Mouse (Mus musculus) heart, embryonic 16.5 days (tissue): ENCODE results near the gene Adamts14. TPM values are rescaled to one million over a fixed set of nuclear protein-coding genes. Genes with fewer than 3 reads are reported as not detected.

Source experiments
- ATAC-seq: fragments of 200-750 bp; cut with Nextera tagmentation; replicated peaks from 2 replicates; pipeline ENCODE4 v1.8.0; 2017; ENCODE audit warnings: moderate number of reproducible peaks; ENCODE audit not compliant: insufficient read depth, low FRiP score; ENCODE audit errors: extremely low read depth
- H3K27ac ChIP-seq: fragments of 300-500 bp; sonication (generic); 2 replicates; pipeline ENCODE4 v1.5.1; 2014; ENCODE audit warnings: mild to moderate bottlenecking, low read length, control low read depth, moderate library complexity
- H3K27me3 ChIP-seq: fragments of 300-500 bp; sonication (generic); 2 replicates; pipeline ENCODE4 v1.6.1; 2014; ENCODE audit warnings: low read length, mixed read lengths; ENCODE audit not compliant: control insufficient read depth, insufficient read depth
- H3K36me3 ChIP-seq: fragments of 300-500 bp; sonication (generic); 2 replicates; pipeline ENCODE4 v1.6.1; 2014; ENCODE audit not compliant: control insufficient read depth, insufficient read depth
- H3K4me1 ChIP-seq: fragments of 300-500 bp; sonication (generic); 2 replicates; pipeline ENCODE4 v1.6.1; 2014; ENCODE audit warnings: low read length, mixed read lengths; ENCODE audit not compliant: control insufficient read depth, insufficient read depth
- H3K4me2 ChIP-seq: fragments of 300-500 bp; sonication (generic); 2 replicates; pipeline ENCODE4 v1.6.1; 2014; ENCODE audit warnings: low read depth, mild to moderate bottlenecking, control low read depth, low read length
- H3K4me3 ChIP-seq: fragments of 300-500 bp; sonication (generic); 2 replicates; pipeline ENCODE4 v1.5.1; 2014; ENCODE audit warnings: mild to moderate bottlenecking, control low read depth, low read length
- H3K9ac ChIP-seq: fragments of 300-500 bp; sonication (generic); 2 replicates; pipeline ENCODE4 v1.6.1; 2014; ENCODE audit warnings: low read length, control low read depth
- H3K9me3 ChIP-seq: fragments of 300-500 bp; sonication (generic); replicated peaks from 2 replicates; pipeline ENCODE4 v1.6.1; 2016; ENCODE audit warnings: low read length; ENCODE audit not compliant: control insufficient read depth
- WGBS: fragments of 180-500 bp; shearing (Covaris S2); extraction: QIAGEN DNeasy Blood & Tissue Kit; methylation state at CpG from one replicate; pipeline ENCODE4 v1.1.7; 2014; 5-methylcytosine and 5-hydroxymethylcytosine counted together
- polyA plus RNA-seq: library from polyadenylated mRNA; unstranded; fragments of >200 nt; fragmentation: Nextera tagmentation; extraction: Ambion mirVana; gene quantifications from 2 replicates; pipeline ENCODE4 v1.2.1, GENCODE M21; 2015

Gene Adamts14
- polyA plus RNA-seq, 1 experiment from 2014 or later = 1.8 TPM

DNA sequence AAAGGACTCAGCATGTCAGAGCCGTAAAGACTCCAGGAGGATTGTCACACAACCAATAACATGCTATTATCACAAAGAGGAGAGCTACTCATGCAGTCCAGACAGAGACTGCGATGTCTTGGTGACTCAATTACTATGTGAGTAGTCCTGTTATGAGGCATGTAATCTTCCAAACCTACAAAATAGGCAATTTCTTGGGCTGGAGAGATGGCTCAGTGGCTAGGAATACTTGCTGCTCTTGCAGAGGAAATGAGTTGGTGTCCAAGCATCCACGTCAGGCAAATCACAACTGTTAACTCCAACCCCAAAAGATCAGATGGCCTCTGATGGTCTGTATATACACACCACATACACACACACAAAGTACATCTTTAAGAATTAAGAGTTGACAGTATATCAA, 117.6 kb downstream of the Adamts14 start:
- Histone ChIP-seq H3K4me2 (no peak overlapping the region), H3K4me3 (no peak overlapping the region), H3K9ac (no peak overlapping the region), H3K4me1 (no peaks in the 10 kb centered on the region), H3K36me3 (no peaks in the 10 kb centered on the region), H3K27ac (no peak overlapping the region), H3K27me3 (no peaks in the 10 kb centered on the region), H3K9me3 (no peaks in the 10 kb centered on the region)
- 52% methylated on average over 3 of the region's 3 CpGs for WGBS
- no peak for ATAC-seq

- ATAC-seq = no peak
- Histone ChIP-seq H3K4me2 (no peak overlapping the region), H3K27ac (no peak overlapping the region), H3K4me3 (no peak overlapping the region), H3K36me3 (no peaks in the 10 kb centered on the region), H3K27me3 (no peaks in the 10 kb centered on the region), H3K4me1 (peaks cover 3% of the 10 kb centered on the region; the same call in 1 of the 2 replicates), H3K9me3 (no peaks in the 10 kb centered on the region), H3K9ac (no peak overlapping the region)
Measured at GRCm38 (mm10) chr10:61152131-61152530, 121.1 kb downstream of the Adamts14 start.

- Histone ChIP-seq H3K27me3 (no peaks in the 10 kb centered on the region), H3K4me2 (no peak overlapping the region), H3K9ac (no peak overlapping the region), H3K36me3 (no peaks in the 10 kb centered on the region), H3K9me3 (no peaks in the 10 kb centered on the region), H3K27ac (no peak overlapping the region), H3K4me3 (no peak overlapping the region), H3K4me1 (peaks cover 5% of the 10 kb centered on the region)
- ATAC-seq = no peak
- 38% methylated on average over 6 of the region's 6 CpGs for WGBS
Measured at GRCm38 (mm10) chr10:61150616-61151015, 122.6 kb downstream of the Adamts14 start.

GRCm38 (mm10) chr10:61149476-61149875, 123.8 kb downstream of the Adamts14 start:
- Histone ChIP-seq H3K9me3 (no peaks in the 10 kb centered on the region), H3K4me3 (no peak overlapping the region), H3K4me1 (peaks cover 8% of the 10 kb centered on the region), H3K36me3 (no peaks in the 10 kb centered on the region), H3K4me2 (no peak overlapping the region), H3K9ac (no peak overlapping the region), H3K27ac (no peak overlapping the region), H3K27me3 (no peaks in the 10 kb centered on the region)
- ATAC-seq = no peak
- WGBS = 48% methylated on average over 3 of the region's 3 CpGs

DNA sequence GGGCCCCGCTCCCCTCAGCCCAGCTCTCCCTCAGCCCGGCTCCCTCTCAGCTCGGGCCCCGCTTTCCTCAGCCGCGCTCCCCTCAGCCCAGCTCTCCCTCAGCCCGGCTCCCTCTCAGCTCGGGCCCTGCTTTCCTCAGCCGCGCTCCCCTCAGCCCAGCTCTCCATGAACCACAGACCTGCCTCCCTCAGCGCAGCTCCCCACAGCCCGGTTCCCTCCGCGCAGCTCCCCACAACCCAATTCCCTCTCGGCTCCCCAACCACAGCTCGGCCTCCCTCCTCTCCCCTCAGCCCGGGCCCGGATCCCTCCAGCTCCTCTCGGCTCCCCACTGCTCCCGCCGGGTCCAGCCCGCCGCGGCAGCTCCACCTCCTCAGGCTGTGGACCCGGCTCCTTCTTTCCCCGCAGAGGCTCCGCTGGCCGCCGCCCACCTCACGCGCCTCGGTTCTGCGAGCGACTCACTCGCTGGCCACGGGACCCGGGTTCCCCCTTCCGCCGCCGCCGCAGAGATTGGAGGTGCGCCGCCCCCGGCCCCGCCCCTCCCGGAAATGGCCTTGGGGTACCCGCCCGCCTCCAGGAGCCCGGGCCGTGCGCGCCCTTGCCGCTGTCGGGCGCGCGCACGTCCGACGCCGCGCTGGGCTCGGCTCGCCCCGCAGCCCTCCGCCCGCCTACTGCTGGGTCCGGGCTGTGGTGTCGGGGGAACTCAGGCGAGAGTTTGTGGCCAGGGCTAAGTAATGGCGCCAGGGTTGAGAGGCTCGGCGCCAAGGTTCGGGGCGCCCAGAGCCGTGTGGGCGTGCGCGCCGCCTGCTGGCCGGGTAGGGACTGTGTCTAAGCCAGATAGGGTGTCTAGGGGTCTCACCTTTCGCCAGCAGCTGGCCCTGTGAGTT, 125.8 kb downstream of the Adamts14 start, which contains the start of gene Sgpl1:
TSS of gene Sgpl1 (minus strand) at position 547 of the 884 bp plus-strand sequence.
- no peaks in the 10 kb centered on the region for H3K27me3 ChIP-seq
- under 1% methylated on average over 82 of the region's 82 CpGs for WGBS
- no peaks in the 10 kb centered on the region for H3K36me3 ChIP-seq
- no peaks in the 10 kb centered on the region for H3K9me3 ChIP-seq
- H3K4me3 ChIP-seq = peak within 1 kb of the TSS; percentile 90
- ATAC-seq = peak; percentile 90
- peak within 1 kb of the TSS; percentile 93 for H3K9ac ChIP-seq
- H3K4me1 ChIP-seq = peaks cover 8% of the 10 kb centered on the region
- H3K27ac ChIP-seq = peak within 1 kb of the TSS; percentile 93
- H3K4me2 ChIP-seq = peak within 1 kb of the TSS; percentile 100

Other genes starting within 250 kb of the Adamts14 start
- gene Pcbd1, start 184.1 kb downstream of the Adamts14 start, polyA plus RNA-seq = 53.5 and 60.1 TPM in 2 replicates
- gene Sgpl1, start 125.7 kb downstream of the Adamts14 start, polyA plus RNA-seq = 35.5 and 41.1 TPM in 2 replicates
- gene Tbata, start 101.5 kb downstream of the Adamts14 start, polyA plus RNA-seq = 34.0 and 89.2 TPM in 2 replicates
- gene Prf1, start 24.4 kb upstream of the Adamts14 start, polyA plus RNA-seq = 0.13 TPM in 1 of 2 replicates, not detected in the other
- gene Pald1, start 110.1 kb upstream of the Adamts14 start, polyA plus RNA-seq = 21.0 and 28.4 TPM in 2 replicates
- gene Nodal, start 144.5 kb upstream of the Adamts14 start, polyA plus RNA-seq = 0.14 TPM in 1 of 2 replicates, not detected in the other
- gene Eif4ebp2, start 179.2 kb upstream of the Adamts14 start, polyA plus RNA-seq = 43.1 and 52.7 TPM in 2 replicates
- gene Lrrc20, start 202.4 kb upstream of the Adamts14 start, polyA plus RNA-seq = 12.9 and 13.4 TPM in 2 replicates